Mouse (Mus musculus) mouse trophoblast stem cell (cell line): ENCODE results near the gene Vim.
"Not testable (repeated sequence)": the region's sequence is repeated elsewhere in the genome, so short reads cannot be mapped to it uniquely, and the experiment has no call there.

Experiments
- in situ Hi-C, 2 experiments: fragments of 300-500 bp; cut with MseI, MboI; formaldehyde crosslinking; loops; 2 replicates in 1 of 2; 3 replicates in 1 of 2; pipeline ENCODE4 v1.15.1; 2025

The Vim gene

DNA sequence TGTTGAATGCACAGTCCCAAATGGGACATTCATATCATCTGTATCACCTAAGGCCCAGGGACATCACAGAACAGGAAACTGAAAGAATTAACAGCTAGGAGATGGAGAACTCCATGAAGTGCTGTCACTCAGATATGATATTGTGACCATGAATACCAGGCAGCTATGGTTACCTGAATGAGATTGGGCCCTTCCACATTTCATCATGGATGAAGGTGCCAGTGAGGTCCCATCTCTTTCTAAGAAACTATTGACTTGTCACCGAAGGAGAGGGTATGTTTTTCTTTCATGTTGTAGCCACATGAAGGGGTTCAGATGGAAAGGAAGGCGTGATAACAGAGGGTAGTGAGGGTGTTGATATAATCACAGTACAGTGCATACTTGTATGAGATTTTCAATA is 13.3 kb upstream of the Vim start:
- in situ Hi-C loops, result no loop called here

DNA sequence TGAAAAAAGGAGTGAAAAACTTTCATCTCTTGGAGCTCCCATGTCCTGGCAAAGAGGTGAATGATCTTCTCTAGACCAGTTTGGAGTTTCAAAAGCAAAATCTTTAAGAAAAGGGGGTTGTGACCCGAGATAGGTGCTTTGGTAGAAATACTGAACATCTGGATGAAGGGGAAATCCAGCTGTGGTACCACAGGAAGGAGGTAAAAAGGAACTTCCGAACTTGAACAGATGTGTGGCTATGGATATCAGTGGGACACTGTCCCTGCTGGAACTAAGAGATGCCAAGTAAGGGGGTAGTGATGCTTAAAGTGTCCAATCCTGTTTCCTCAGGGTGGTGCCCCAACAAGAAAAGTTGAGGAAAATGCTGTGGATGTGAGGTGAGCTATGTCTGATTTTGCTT is 3.6 kb upstream of the Vim start:
- in situ Hi-C loops, result no loop called here

DNA sequence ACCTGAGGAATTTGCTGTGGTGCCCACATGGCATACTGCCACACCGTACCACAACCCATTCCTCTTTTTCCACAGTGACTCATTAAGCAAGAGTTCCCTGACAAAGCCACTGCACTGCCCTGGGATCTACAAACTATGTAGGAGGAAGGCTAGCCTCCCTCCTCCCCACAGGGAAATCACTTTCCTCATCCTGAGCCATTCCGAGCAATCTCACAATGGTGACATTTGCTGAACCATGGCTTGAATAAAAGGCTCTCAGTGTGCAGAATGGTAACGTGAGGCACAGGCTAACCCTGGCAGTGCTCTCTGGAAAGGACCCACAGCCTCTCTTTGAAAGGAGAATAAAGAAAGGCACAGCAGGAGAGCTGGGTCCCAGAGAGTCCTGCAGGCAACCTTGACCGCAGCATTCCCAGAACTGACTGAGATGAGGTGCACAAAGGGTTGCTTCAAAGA is 1.6 kb upstream of the Vim start:
- in situ Hi-C loops, result no loop called here

DNA sequence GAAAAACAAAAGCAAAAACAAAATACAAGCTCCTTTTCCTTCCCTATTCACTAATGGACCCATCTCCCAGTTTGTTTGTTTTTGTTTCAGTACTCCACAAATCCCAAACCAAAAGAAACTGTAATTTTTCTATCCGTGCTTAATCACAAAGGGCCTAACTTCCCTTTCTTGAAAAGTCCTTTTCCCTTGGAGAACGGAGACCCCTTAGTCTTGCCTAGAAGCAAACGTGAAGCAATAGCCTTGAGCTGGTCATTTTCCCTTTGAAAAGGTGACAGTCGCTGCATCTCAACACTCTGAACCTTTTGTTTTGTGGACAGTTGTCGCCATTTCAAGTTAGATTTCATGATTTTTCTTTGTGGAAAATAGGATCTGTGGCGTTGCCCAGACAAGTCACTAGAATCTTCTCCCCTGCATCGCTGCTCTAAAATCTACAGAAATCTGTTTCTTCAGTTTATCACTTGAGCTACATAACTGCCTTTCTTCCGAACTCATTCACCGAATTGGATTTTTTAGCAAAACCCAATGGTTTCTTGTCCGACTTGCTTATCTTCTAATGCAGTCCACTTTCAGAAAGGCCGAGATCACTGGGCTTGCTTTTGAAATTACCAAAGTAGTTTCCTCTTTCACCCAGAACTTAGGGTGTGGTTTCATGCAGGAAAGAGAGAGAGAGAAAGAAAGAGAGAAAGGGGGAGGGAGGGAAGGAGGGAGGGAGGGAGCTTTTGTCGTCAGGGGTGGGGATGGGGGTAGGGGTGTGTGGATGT is 900 bp upstream of the Vim start:
- in situ Hi-C loops, result no loop called here

DNA sequence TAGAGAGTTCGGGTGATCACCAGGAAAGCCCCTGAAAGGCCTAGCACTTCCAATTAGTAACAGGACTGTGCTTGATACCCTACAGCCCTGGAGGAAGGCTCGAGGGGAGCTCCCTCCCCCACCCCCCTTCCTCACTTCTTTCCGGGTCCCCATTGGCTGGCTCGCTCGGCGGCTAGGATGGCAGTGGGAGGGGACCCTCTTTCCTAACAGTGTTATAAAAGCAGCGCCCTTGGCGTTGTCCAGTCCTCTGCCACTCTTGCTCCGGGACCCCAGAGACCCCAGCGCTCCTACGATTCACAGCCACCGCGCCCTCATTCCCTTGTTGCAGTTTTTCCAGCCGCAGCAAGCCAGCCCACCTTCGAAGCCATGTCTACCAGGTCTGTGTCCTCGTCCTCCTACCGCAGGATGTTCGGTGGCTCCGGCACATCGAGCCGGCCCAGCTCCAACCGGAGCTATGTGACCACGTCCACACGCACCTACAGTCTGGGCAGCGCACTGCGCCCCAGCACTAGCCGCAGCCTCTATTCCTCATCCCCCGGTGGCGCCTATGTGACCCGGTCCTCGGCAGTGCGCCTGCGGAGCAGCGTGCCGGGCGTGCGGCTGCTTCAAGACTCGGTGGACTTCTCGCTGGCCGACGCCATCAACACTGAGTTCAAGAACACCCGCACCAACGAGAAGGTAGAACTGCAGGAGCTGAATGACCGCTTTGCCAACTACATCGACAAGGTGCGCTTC is 506 bp downstream of the Vim start:
- in situ Hi-C loops, result no loop called here

DNA sequence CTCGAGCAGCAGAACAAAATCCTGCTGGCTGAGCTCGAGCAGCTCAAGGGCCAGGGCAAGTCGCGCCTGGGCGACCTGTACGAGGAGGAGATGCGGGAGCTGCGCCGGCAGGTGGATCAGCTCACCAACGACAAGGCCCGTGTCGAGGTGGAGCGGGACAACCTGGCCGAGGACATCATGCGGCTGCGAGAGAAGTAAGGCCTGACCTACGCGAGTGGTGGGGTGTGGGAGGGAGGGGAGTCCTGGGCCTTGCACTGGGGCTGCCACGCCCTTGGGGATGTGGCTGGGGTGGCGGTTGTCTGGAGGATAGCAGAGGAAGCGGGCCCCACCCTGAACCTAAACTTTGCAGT is 1.0 kb downstream of the Vim start:
- in situ Hi-C loops, result no loop called here

DNA sequence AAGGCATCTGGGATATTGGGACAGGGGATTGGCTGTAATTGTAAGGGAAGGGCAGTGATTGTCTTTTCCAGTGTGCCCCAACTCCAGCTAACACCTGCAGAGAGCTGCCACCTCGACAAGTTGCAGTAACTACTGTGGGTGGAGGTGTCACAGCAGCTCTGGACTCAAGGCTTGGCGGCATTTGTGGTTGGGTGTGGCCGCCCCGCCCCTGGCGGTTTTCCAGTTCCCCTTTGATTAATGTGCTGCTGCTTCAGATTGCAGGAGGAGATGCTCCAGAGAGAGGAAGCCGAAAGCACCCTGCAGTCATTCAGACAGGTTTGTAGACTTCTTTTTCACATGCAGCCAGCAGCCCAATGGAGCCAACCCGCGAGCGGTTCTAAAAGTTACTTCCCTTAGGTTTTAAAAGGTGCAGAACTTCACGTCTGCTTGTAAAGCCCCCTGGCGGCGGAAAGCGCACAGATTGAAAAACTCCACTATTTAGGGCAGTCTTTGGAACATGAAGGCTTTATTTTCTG is 1.6 kb downstream of the Vim start:
- in situ Hi-C loops, result no loop called here

DNA sequence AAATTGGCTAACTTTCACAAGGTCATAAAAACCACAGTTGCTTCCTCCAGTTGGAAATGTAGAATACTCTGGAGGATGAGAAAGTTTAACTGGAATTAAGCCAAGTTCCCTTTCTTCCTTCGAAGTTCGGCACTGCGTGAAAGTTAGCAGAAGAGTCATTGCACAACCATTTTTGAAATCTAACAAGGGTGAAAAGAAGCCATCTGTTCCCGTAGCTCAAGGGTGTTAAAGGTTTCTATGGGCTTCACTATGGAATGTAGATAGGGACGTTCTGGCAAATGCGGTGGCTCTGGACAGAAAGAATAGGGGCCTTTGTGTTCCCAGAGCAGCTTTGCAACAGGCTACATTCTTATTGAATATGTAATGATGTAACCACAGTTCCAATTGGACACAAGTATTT is 2.2 kb downstream of the Vim start:
- in situ Hi-C loops, result no loop called here

DNA sequence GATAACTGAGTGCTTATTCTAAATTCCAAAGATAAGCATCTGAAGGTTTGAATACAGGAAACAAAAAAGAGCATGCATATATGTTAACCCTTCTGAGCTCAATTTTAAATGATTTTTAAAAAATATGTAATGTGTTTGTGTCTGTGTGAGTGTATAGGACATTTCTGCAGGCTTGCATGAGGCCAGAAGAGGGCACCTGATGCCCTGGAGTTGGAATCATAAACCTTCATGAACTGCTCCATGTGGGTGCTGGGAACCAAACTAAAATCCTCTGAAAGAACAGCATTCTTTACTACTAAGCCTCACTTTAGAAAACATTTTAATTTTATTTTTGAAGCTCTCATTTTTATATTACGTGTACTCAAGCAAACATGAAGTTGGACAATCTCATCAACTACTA is 3.7 kb downstream of the Vim start:
- in situ Hi-C loops, result no loop called here

DNA sequence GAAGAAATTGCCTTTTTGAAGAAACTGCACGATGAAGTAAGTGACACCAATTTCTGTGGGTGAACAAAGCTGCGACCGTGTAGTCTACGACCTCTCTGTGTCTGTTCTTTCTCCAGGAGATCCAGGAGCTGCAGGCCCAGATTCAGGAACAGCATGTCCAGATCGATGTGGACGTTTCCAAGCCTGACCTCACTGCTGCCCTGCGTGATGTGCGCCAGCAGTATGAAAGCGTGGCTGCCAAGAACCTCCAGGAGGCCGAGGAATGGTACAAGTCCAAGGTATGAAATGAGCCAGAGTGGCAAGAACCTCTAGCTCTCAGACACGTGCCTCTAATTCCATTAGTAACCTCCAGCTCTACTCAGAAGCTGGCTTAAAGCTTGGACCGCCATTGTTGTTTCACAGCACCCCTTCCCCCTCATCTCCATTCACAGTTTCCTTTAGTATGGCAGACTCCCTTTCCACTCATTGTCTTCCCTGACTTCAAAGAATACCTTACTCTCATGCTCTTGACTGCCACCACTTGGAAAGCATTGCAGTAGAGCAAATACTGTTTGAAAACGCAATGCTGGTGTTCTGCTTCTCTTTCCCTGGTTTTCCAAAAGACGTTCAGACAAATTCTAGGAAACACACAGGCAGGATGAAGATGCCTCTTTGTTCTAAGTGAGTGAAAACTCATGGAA is 4.9 kb downstream of the Vim start:
- in situ Hi-C loops, result no loop called here

DNA sequence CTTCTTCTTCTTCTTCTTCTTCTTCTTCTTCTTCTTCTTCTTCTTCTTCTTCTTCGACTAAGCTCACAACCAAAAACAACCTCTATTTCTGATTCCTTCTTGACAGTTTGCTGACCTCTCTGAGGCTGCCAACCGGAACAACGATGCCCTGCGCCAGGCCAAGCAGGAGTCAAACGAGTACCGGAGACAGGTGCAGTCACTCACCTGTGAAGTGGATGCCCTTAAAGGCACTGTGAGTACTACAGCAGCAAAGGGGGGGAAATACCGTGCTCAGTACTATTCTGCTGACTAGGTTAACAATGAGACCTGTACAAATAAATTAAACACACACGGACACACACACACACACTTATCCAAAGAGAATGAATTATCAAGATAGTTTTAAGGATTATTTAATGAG is 5.6 kb downstream of the Vim start:
- in situ Hi-C loops, result no loop called here

DNA sequence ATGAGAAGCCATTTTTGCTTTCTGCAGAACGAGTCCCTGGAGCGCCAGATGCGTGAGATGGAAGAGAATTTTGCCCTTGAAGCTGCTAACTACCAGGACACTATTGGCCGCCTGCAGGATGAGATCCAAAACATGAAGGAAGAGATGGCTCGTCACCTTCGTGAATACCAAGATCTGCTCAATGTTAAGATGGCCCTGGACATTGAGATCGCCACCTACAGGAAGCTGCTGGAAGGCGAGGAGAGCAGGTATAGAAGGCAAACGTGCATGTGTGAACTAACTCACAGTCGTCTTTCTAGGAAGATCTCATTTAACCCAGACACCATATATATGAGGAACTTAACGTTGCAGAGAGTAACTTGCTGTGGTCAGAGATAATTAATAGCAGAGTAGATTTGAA is 6.3 kb downstream of the Vim start:
- in situ Hi-C loops, result no loop called here

DNA sequence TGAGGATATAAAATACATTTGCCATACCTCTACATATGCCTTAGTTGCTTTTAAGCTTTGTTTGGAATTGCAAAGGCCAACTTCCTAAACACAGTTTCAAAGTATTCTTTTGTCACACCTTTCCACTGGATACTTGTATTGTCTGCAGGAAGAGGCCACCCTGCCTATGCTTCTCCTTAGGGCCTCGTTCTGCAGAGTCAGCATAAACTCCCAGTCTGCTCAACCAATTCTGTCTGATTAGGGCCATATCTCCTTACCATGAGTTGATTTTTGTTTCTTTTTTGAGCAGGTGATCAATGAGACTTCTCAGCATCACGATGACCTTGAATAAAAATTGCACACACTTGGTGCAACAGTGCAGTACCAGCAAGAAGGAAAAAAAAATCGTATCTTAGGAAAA is 8.5 kb downstream of the Vim start:
- in situ Hi-C loops, result no loop called here

DNA sequence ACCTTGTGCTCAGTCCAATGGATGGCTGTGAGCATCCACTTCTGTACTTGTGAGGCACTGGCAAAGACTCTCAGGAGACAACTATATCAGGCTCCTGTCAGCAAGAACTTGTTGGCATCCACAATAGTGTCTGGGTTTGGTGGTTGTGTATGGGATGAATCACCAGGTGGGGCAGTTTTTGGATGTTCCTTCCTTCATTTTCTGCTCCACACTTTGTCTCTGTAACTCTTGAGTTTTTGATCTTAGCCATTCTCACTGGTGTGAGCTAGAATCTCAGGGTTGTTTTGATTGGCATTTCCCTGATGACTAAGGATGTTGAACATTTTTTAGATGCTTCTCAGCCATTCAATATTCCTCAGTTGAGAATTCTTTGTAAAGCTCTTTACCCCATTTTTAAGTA is 10.0 kb downstream of the Vim start:
- in situ Hi-C loops, result not testable (repeated sequence)

DNA sequence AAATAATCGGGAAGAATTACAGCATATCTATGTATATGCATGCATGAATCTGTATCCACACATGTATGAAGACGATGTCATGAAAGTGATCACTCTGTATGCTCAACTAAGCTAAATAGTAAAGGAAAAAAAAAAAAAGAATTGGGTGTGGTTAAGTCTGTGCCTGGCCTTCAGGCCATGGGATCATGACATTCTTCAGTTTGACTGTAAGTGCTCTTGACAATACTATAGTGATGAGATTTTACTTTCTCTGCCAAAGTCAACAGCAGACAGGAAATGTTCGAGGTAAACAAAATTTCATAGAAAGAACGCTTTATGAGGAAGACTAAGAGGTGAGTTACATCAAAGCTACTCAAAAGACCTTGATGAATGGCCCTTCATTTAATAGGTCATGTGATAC is 19.6 kb downstream of the Vim start:
- in situ Hi-C loops, result no loop called here

DNA sequence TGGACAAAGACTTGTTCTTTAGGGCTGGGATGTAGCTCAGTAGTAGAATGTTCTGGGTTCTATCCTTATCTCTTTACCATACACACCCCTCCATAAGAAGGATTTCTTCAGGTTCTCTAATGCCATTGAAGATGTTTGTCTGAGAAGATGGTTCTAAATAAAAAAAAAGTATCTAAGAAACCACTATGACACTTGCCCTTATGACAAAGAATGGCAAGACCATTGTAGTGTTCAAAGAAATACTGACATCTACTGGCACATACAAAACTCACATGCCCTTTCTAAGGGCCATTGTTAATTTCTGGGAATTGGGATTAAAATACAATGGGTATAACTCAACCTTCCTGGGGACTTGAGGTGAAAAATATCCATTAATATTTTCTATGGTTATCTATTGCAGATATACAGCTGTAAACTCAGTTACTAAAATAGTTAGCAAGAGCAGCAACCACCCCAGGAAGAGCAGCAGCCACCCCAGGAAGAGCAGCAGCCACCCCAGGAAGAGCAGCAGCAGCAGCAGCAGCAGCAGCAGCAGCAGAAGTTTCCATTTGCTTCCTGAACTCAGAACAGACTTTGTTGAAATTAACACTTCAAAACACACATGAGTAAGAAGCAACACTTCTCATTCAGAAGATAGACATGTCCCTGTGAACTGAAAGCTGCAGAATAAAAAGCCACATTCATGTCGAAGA is 23.4 kb downstream of the Vim start:
- in situ Hi-C loops, result no loop called here

DNA sequence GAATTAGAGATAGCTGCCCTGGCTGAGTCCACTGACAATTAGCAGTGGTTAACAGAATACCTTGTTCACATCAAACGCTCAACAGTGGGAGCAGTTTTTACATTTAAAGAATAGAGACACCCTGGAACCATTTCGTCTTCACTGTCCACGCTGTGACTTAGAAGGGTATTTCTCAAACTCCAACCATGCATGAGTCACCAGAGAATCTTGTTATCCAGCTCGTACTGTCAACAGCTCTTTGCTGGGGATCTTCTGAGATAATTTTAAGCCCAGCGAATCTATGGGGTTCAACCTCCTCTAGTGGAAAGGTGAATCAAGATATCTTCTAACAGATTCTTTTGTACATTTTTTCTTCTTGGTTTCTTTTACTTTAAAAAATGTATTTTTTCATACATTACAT is 24.4 kb downstream of the Vim start:
- in situ Hi-C loops, result no loop called here

DNA sequence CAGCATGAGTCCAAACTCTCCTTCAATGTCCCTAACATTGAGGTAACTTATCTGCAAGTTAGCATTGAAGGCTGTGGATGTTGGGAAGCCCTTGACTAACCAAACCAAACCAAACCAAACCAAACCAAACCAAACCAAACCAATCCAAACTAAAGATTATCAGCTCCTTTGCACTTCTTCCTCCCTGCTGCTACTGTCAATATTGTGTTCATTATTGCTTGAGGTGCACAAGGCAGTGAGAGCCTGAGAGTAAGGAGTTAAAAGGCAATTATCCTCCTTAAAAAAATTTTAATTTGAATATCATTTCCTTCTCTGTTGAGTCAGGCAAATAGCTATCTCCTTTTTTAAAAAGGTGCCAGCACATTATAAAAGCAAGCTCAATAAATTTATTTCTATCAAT is 29.4 kb downstream of the Vim start:
- in situ Hi-C loops, result no loop called here

DNA sequence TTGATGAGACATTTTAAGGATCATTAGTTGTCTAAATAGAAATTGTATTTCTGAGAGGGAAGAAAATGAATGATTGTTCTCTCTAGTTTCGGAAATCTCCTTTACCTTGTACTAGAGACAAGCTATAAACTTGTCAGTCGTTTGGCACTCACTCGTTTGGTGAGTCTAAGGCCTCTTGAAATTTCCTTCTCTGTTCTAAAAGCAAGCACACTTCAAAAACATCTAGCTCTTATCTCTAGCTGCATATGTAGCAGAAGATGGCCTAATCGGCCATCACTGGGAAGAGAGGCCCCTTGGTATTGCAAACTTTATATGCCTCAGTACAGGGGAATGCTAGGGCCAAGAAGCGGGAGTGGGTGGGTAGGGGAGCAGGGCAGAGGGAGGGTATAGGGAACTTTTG is 29.9 kb downstream of the Vim start:
- in situ Hi-C loops, result not testable (repeated sequence)

DNA sequence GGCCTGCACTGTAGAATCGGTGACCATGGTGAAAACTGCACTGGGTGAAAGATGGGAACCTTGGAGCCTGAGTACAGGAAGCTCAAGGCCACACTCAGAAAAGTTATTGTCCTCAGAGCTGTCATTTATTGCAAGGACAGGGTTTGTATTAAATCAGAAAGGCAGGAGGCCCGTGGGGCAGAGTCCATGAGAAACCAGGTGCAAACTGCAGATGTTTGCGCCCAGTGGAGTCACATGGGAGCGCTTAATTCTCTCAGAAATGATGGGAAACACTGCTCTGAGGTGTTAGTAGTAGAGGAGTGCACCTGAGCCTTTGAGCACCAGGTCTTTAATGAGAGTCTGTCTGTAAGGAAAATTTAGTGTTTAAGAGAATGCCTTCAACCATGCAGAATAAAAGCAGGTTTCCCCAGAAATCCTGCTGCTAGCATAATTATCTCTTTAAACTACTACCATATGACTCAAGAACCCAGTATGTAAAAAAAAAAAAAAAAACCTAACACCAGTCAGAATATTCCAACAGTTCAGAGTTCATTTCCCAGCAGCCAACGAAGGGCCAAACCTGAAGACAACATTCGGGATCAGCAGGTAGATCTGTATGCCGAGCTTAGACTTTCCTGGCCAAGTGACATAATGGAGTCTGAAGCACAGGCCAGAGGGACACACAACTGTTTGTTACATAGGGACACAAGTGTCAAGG is 56.6 kb downstream of the Vim start:
- in situ Hi-C loops, result no loop called here
